Mouse (Mus musculus): ENCODE measurements around the gene Gm10375.

Gm10375 gene

GRCm38 (mm10) chr14:43607913-43608312, at the start of gene Gm10375:
Gm10375 (minus strand) TSS chr14:43608013.
- in situ Hi-C loops (cut with MboI, MseI), result loop anchor here (10.0 to 25.0 kb wide), 3 partner anchors 263 to 1421 kb away; partner anchors contain the start of genes 1700001F09Rik, Gm10377 and Gm3573

GRCm38 (mm10) chr14:43579046-43579445, 28.8 kb downstream of the Gm10375 start, which contains the start of gene Gm17654:
Gm17654 (minus strand) TSS chr14:43579146.
- in situ Hi-C loops (cut with MboI, MseI), result loop anchor here (5.0 to 25.0 kb wide), 2 partner anchors 1617 to 1957 kb away; partner anchors contain the start of genes Gm3072 and Gm6401

- in situ Hi-C loops (cut with MboI, MseI), result loop anchor here (5.0 to 25.0 kb wide), 2 partner anchors 1616 to 1956 kb away; partner anchors contain the start of genes Gm3072 and Gm6401
Observed at GRCm38 (mm10) chr14:43577969-43578368, 29.8 kb downstream of the Gm10375 start.

Data from T-helper 2 cell (primary cell).